Mouse (Mus musculus): ENCODE results near the gene Cdc42bpb. TPM values are rescaled to one million over a fixed set of nuclear protein-coding genes. Genes with fewer than 3 reads are reported as not detected.

Cdc42bpb gene
- polyA plus RNA-seq, 1 experiment from 2014 or later: 28.1 TPM

- Histone ChIP-seq H3K4me1 (ENCODE audit: control insufficient read depth, insufficient read depth, low read length) (peaks cover 17% of the 10 kb centered on the region), H3K4me2 (peak overlapping the region; percentile 88), H3K4me3 (ENCODE audit: low read depth, low read length) (peak overlapping the region; percentile 96), H3K27ac (ENCODE audit: low read depth, low read length) (no peak overlapping the region), H3K9me3 (ENCODE audit: control insufficient read depth, low read length) (no peaks in the 10 kb centered on the region), H3K36me3 (ENCODE audit: control insufficient read depth, insufficient read depth, low read length) (no peaks in the 10 kb centered on the region), H3K9ac (ENCODE audit: low read length) (peak overlapping the region; percentile 93), H3K27me3 (ENCODE audit: control insufficient read depth, insufficient read depth, low read length) (no peaks in the 10 kb centered on the region)
- ATAC-seq (ENCODE audit: low FRiP score) (no peak), DNase-seq (ENCODE audit: low spot score, missing footprints) (no peak)
- 80% methylated on average over 12 of the region's 12 CpGs for WGBS
Observed at GRCm38 (mm10) chr12:111375559-111375958, 2.0 kb downstream of the Cdc42bpb start.

GRCm38 (mm10) chr12:111374727-111375126 lies 2.8 kb downstream of the Cdc42bpb start:
- no peak overlapping the region for H3K4me3 ChIP-seq (ENCODE audit: low read depth, low read length)
- H3K4me1 ChIP-seq (ENCODE audit: control insufficient read depth, insufficient read depth, low read length): peaks cover 17% of the 10 kb centered on the region
- no peak overlapping the region; the same call in 1 of the 2 replicates for H3K4me2 ChIP-seq
- no peaks in the 10 kb centered on the region for H3K9me3 ChIP-seq (ENCODE audit: control insufficient read depth, low read length)
- H3K9ac ChIP-seq (ENCODE audit: low read length): no peak overlapping the region
- H3K27me3 ChIP-seq (ENCODE audit: control insufficient read depth, insufficient read depth, low read length): no peaks in the 10 kb centered on the region
- H3K27ac ChIP-seq (ENCODE audit: low read depth, low read length): no peak overlapping the region
- DNase-seq (ENCODE audit: low spot score, missing footprints) (no peak), ATAC-seq (ENCODE audit: low FRiP score) (no peak)
- 87% methylated on average over 10 of the region's 10 CpGs for WGBS
- H3K36me3 ChIP-seq (ENCODE audit: control insufficient read depth, insufficient read depth, low read length): no peaks in the 10 kb centered on the region

- 91% methylated on average over 6 of the region's 6 CpGs for WGBS
- ATAC-seq (ENCODE audit: low FRiP score): no peak
Observed at GRCm38 (mm10) chr12:111373411-111373810, 4.1 kb downstream of the Cdc42bpb start.

GRCm38 (mm10) chr12:111371905-111372304 lies 5.6 kb downstream of the Cdc42bpb start:
- Histone ChIP-seq H3K27me3 (ENCODE audit: control insufficient read depth, insufficient read depth, low read length) (no peaks in the 10 kb centered on the region), H3K9me3 (ENCODE audit: control insufficient read depth, low read length) (no peaks in the 10 kb centered on the region), H3K4me2 (no peak overlapping the region), H3K9ac (ENCODE audit: low read length) (no peak overlapping the region), H3K4me3 (ENCODE audit: low read depth, low read length) (no peak overlapping the region), H3K36me3 (ENCODE audit: control insufficient read depth, insufficient read depth, low read length) (no peaks in the 10 kb centered on the region), H3K4me1 (ENCODE audit: control insufficient read depth, insufficient read depth, low read length) (peaks cover 12% of the 10 kb centered on the region), H3K27ac (ENCODE audit: low read depth, low read length) (no peak overlapping the region)
- DNase-seq (ENCODE audit: low spot score, missing footprints) (no peak), ATAC-seq (ENCODE audit: low FRiP score) (no peak)
- 87% methylated on average over 7 of the region's 7 CpGs for WGBS

More at GRCm38 (mm10) chr12:111373411-111373810, 4.1 kb downstream of the Cdc42bpb start:
- no peak overlapping the region for H3K27ac ChIP-seq (ENCODE audit: low read depth, low read length)
- H3K9me3 ChIP-seq (ENCODE audit: control insufficient read depth, low read length): no peaks in the 10 kb centered on the region
- H3K4me1 ChIP-seq (ENCODE audit: control insufficient read depth, insufficient read depth, low read length): peaks cover 14% of the 10 kb centered on the region
- no peaks in the 10 kb centered on the region for H3K36me3 ChIP-seq (ENCODE audit: control insufficient read depth, insufficient read depth, low read length)
- H3K4me2 ChIP-seq: no peak overlapping the region
- H3K9ac ChIP-seq (ENCODE audit: low read length): no peak overlapping the region
- H3K4me3 ChIP-seq (ENCODE audit: low read depth, low read length): no peak overlapping the region
- no peak for DNase-seq (ENCODE audit: low spot score, missing footprints)
- no peaks in the 10 kb centered on the region for H3K27me3 ChIP-seq (ENCODE audit: control insufficient read depth, insufficient read depth, low read length)

GRCm38 (mm10) chr12:111370249-111370648 lies 7.3 kb downstream of the Cdc42bpb start:
- ATAC-seq (ENCODE audit: low FRiP score) (no peak), DNase-seq (ENCODE audit: low spot score, missing footprints) (no peak)
- Histone ChIP-seq H3K4me2 (no peak overlapping the region), H3K9ac (ENCODE audit: low read length) (no peak overlapping the region), H3K4me1 (ENCODE audit: control insufficient read depth, insufficient read depth, low read length) (no peaks in the 10 kb centered on the region), H3K9me3 (ENCODE audit: control insufficient read depth, low read length) (no peaks in the 10 kb centered on the region), H3K27me3 (ENCODE audit: control insufficient read depth, insufficient read depth, low read length) (no peaks in the 10 kb centered on the region), H3K4me3 (ENCODE audit: low read depth, low read length) (no peak overlapping the region), H3K36me3 (ENCODE audit: control insufficient read depth, insufficient read depth, low read length) (no peaks in the 10 kb centered on the region), H3K27ac (ENCODE audit: low read depth, low read length) (no peak overlapping the region)
- WGBS: 65% methylated on average over 4 of the region's 4 CpGs

- Histone ChIP-seq H3K9ac (ENCODE audit: low read length) (no peak overlapping the region), H3K4me2 (no peak overlapping the region), H3K4me1 (ENCODE audit: control insufficient read depth, insufficient read depth, low read length) (no peaks in the 10 kb centered on the region), H3K27me3 (ENCODE audit: control insufficient read depth, insufficient read depth, low read length) (no peaks in the 10 kb centered on the region), H3K9me3 (ENCODE audit: control insufficient read depth, low read length) (no peaks in the 10 kb centered on the region), H3K4me3 (ENCODE audit: low read depth, low read length) (no peak overlapping the region), H3K36me3 (ENCODE audit: control insufficient read depth, insufficient read depth, low read length) (no peaks in the 10 kb centered on the region), H3K27ac (ENCODE audit: low read depth, low read length) (no peak overlapping the region)
- ATAC-seq (ENCODE audit: low FRiP score): no peak
- no peak for DNase-seq (ENCODE audit: low spot score, missing footprints)
- WGBS: 90% methylated on average over 7 of the region's 7 CpGs
Observed at GRCm38 (mm10) chr12:111367065-111367464, 10.5 kb downstream of the Cdc42bpb start.

- H3K9me3 ChIP-seq (ENCODE audit: control insufficient read depth, low read length): no peaks in the 10 kb centered on the region
- DNase-seq (ENCODE audit: low spot score, missing footprints) (no peak), ATAC-seq (ENCODE audit: low FRiP score) (no peak)
- H3K9ac ChIP-seq (ENCODE audit: low read length): no peak overlapping the region
- H3K27me3 ChIP-seq (ENCODE audit: control insufficient read depth, insufficient read depth, low read length): no peaks in the 10 kb centered on the region
- H3K4me2 ChIP-seq: no peak overlapping the region
- H3K36me3 ChIP-seq (ENCODE audit: control insufficient read depth, insufficient read depth, low read length): no peaks in the 10 kb centered on the region
- WGBS: 97% methylated on average over 3 of the region's 3 CpGs
- H3K27ac ChIP-seq (ENCODE audit: low read depth, low read length): no peak overlapping the region
- H3K4me3 ChIP-seq (ENCODE audit: low read depth, low read length): no peak overlapping the region
- no peaks in the 10 kb centered on the region for H3K4me1 ChIP-seq (ENCODE audit: control insufficient read depth, insufficient read depth, low read length)
Observed at GRCm38 (mm10) chr12:111364234-111364633, 13.3 kb downstream of the Cdc42bpb start.

- Histone ChIP-seq H3K36me3 (ENCODE audit: control insufficient read depth, insufficient read depth, low read length) (no peaks in the 10 kb centered on the region), H3K4me2 (no peak overlapping the region), H3K9me3 (ENCODE audit: control insufficient read depth, low read length) (no peaks in the 10 kb centered on the region), H3K27ac (ENCODE audit: low read depth, low read length) (no peak overlapping the region), H3K4me1 (ENCODE audit: control insufficient read depth, insufficient read depth, low read length) (no peaks in the 10 kb centered on the region), H3K4me3 (ENCODE audit: low read depth, low read length) (no peak overlapping the region), H3K27me3 (ENCODE audit: control insufficient read depth, insufficient read depth, low read length) (no peaks in the 10 kb centered on the region), H3K9ac (ENCODE audit: low read length) (no peak overlapping the region)
- DNase-seq (ENCODE audit: low spot score, missing footprints) (no peak), ATAC-seq (ENCODE audit: low FRiP score) (no peak)
- WGBS: 86% methylated on average over 14 of the region's 14 CpGs
Observed at GRCm38 (mm10) chr12:111361319-111362098, 16.0 kb downstream of the Cdc42bpb start.

GRCm38 (mm10) chr12:111360671-111361070 lies 16.8 kb downstream of the Cdc42bpb start:
- Histone ChIP-seq H3K9ac (ENCODE audit: low read length) (no peak overlapping the region), H3K27me3 (ENCODE audit: control insufficient read depth, insufficient read depth, low read length) (no peaks in the 10 kb centered on the region), H3K9me3 (ENCODE audit: control insufficient read depth, low read length) (no peaks in the 10 kb centered on the region), H3K36me3 (ENCODE audit: control insufficient read depth, insufficient read depth, low read length) (no peaks in the 10 kb centered on the region), H3K4me2 (no peak overlapping the region), H3K4me1 (ENCODE audit: control insufficient read depth, insufficient read depth, low read length) (no peaks in the 10 kb centered on the region), H3K4me3 (ENCODE audit: low read depth, low read length) (no peak overlapping the region), H3K27ac (ENCODE audit: low read depth, low read length) (no peak overlapping the region)
- ATAC-seq (ENCODE audit: low FRiP score) (no peak), DNase-seq (ENCODE audit: low spot score, missing footprints) (no peak)
- 93% methylated on average over 16 of the region's 16 CpGs for WGBS
